Mouse (Mus musculus) liver, adult 2 months (tissue): Measurements from ENCODE around the gene Sorbs2.

Experiments used
- CTCF ChIP-seq: fragments of 200-500 bp; IDR thresholded peaks from 2 replicates; pipeline ENCODE4 v1.5.1; 2011; ENCODE audit warnings: low read depth, low read length, control low read depth
- POLR2A ChIP-seq: fragments of 200-500 bp; IDR thresholded peaks from 2 replicates; pipeline ENCODE4 v1.6.1; 2011; ENCODE audit warnings: low read length, control low read depth; ENCODE audit not compliant: insufficient read depth; ENCODE audit errors: extremely low read depth

- TF ChIP-seq POLR2A (no peak), CTCF (no peak)
Measured at GRCm38 (mm10) chr8:45521595-45521994, 14.0 kb downstream of the Sorbs2 start.
